Mouse (Mus musculus): ENCODE data around the gene Poln. TPM values are rescaled to one million over a fixed set of nuclear protein-coding genes. Genes with fewer than 3 reads are reported as not detected.

Gene Poln
- polyA plus RNA-seq, 1 experiment from 2014 or later: 0.34 TPM

- Histone ChIP-seq H3K27me3 (peaks cover 69% of the 10 kb centered on the region), H3K4me1 (peaks cover 31% of the 10 kb centered on the region), H3K4me3 (replicated peaks) (peak overlapping the region; percentile 55), H3K9me3 (replicated peaks) (no peaks in the 10 kb centered on the region), H3K4me2 (peak overlapping the region; percentile 100), H3K27ac (no peak overlapping the region), H3K36me3 (no peaks in the 10 kb centered on the region), H3K9ac (peak overlapping the region; percentile 47)
- under 1% methylated on average over 79 of the region's 80 CpGs for WGBS
- ATAC-seq (replicated peaks; ENCODE audit: low FRiP score): peak; percentile 44; the same call in 1 of the 2 replicates
Measured at GRCm38 (mm10) chr5:33997051-33997741, 172.1 kb downstream of the Poln start.

GRCm38 (mm10) chr5:33996694-33997045 is 172.6 kb downstream of the Poln start:
- H3K9ac ChIP-seq: peak overlapping the region; percentile 47
- ATAC-seq (replicated peaks; ENCODE audit: low FRiP score): no peak; the same call in 1 of the 2 replicates
- no peak overlapping the region for H3K27ac ChIP-seq
- H3K4me1 ChIP-seq: peaks cover 31% of the 10 kb centered on the region
- no peaks in the 10 kb centered on the region for H3K36me3 ChIP-seq
- H3K4me3 ChIP-seq (replicated peaks): peak overlapping the region; percentile 55
- WGBS: under 1% methylated on average over 55 of the region's 55 CpGs
- H3K27me3 ChIP-seq: peaks cover 69% of the 10 kb centered on the region
- no peaks in the 10 kb centered on the region for H3K9me3 ChIP-seq (replicated peaks)
- H3K4me2 ChIP-seq: peak overlapping the region; percentile 100

- peak within 1 kb of the TSS; percentile 55 for H3K4me3 ChIP-seq (replicated peaks)
- H3K9ac ChIP-seq: peak within 1 kb of the TSS; percentile 47
- ATAC-seq (replicated peaks; ENCODE audit: low FRiP score): peak; percentile 73
- H3K27me3 ChIP-seq: peaks cover 69% of the 10 kb centered on the region
- peak within 1 kb of the TSS; percentile 100 for H3K4me2 ChIP-seq
- H3K4me1 ChIP-seq: peaks cover 31% of the 10 kb centered on the region
- H3K27ac ChIP-seq: no peak within 1 kb of the TSS
- under 1% methylated on average over 90 of the region's 90 CpGs for WGBS
- no peaks in the 10 kb centered on the region for H3K9me3 ChIP-seq (replicated peaks)
- H3K36me3 ChIP-seq: no peaks in the 10 kb centered on the region
Measured at GRCm38 (mm10) chr5:33995843-33996693, 173.2 kb downstream of the Poln start, which contains the start of gene Nat8l. Nat8l (plus strand) TSS chr5:33995984.

GRCm38 (mm10) chr5:33994671-33995625 is 174.3 kb downstream of the Poln start:
- Histone ChIP-seq H3K27ac (no peak overlapping the region), H3K36me3 (no peaks in the 10 kb centered on the region), H3K27me3 (peaks cover 65% of the 10 kb centered on the region), H3K9ac (no peak overlapping the region), H3K4me2 (peak overlapping the region; percentile 100), H3K4me3 (replicated peaks) (peak overlapping the region; percentile 55), H3K4me1 (peaks cover 31% of the 10 kb centered on the region), H3K9me3 (replicated peaks) (no peaks in the 10 kb centered on the region)
- ATAC-seq (replicated peaks; ENCODE audit: low FRiP score): no peak; the same call in 1 of the 2 replicates
- 32% methylated on average over 28 of the region's 28 CpGs for WGBS

DNA sequence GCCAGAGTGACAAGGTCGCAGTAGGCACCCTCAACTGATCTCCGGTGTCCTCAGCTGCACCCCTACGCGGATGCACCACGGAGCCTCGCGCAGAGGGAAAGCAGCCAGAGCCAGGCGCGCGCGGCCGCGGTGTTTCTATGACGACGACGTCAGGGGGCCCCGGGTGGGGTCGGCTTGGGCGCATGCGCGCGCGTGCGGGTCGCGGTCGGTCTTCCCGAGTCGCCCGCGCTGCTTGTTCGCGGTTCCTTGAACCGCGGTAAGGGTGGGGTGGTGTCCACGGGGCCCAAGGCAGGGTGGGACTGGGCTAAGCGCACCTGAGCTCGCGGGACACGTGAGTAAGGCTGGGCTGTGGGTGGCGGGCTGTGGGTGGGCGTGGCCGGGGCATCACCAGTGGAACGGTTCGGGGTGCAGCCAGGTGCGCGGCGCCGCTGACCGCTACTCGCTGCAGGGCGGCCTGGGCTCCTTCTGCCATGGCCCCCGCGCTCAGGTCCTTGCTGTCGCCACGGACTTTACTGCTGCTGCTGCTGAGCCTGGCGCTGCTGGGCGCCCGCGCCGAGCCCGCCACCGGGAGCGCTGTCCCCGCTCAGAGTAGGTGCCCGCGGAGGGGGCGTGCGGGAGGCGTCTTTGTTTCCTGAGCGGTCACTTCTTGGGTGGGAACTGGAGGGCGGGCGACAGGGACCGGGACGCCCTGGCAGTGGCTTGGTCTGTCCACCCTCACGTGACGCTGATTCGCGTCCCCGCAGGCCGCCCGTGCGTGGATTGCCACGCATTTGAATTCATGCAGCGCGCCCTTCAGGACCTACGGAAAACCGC is 185.7 kb downstream of the Poln start, which contains the start of gene Gm1673:
Gm1673 (plus strand) TSS at position 125 of the 813 bp plus-strand sequence.
- Histone ChIP-seq H3K4me3 (replicated peaks) (peak within 1 kb of the TSS; percentile 90), H3K4me2 (peak within 1 kb of the TSS; percentile 93), H3K36me3 (no peaks in the 10 kb centered on the region), H3K9me3 (replicated peaks) (no peaks in the 10 kb centered on the region), H3K4me1 (peaks cover 25% of the 10 kb centered on the region), H3K27ac (peak within 1 kb of the TSS; percentile 75), H3K27me3 (no peaks in the 10 kb centered on the region), H3K9ac (peak within 1 kb of the TSS; percentile 70)
- WGBS: 1% methylated on average over 88 of the region's 88 CpGs
- ATAC-seq (replicated peaks; ENCODE audit: low FRiP score): peak; percentile 90

GRCm38 (mm10) chr5:33982731-33983259 is 186.5 kb downstream of the Poln start:
- H3K4me2 ChIP-seq: peak overlapping the region; percentile 93
- no peaks in the 10 kb centered on the region for H3K36me3 ChIP-seq
- H3K27ac ChIP-seq: peak overlapping the region; percentile 75
- peak overlapping the region; percentile 90 for H3K4me3 ChIP-seq (replicated peaks)
- H3K9ac ChIP-seq: peak overlapping the region; percentile 70
- ATAC-seq (replicated peaks; ENCODE audit: low FRiP score): peak; percentile 52
- WGBS: 3% methylated on average over 26 of the region's 26 CpGs
- H3K27me3 ChIP-seq: no peaks in the 10 kb centered on the region
- H3K4me1 ChIP-seq: peaks cover 25% of the 10 kb centered on the region
- H3K9me3 ChIP-seq (replicated peaks): no peaks in the 10 kb centered on the region

DNA sequence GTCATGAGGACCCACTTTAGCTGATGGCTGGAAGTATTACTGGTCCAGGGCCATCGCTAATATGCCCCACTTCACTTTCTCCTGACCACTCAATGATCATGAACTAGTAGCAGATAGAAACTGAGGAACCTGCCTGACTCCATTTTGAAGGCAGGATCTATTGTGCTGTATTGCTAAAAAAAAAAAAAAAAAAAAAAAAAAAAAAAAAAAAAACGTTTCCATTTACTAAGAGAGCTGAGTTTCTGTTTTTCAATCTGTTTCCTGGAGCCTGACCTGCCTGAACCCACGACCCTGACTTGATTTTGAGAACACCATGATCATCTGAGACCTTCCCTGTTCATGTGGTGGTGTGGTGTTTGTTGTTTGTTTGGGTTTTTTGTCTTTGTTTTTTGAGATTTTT is 193.0 kb downstream of the Poln start:
- Histone ChIP-seq H3K36me3 (no peaks in the 10 kb centered on the region), H3K27ac (no peak overlapping the region), H3K4me1 (no peaks in the 10 kb centered on the region), H3K27me3 (0 out of 2 replicates have a peak, but pooled peaks cover 3% of the 10 kb centered on the region), H3K4me2 (no peak overlapping the region), H3K4me3 (replicated peaks) (no peak overlapping the region), H3K9ac (no peak overlapping the region), H3K9me3 (replicated peaks) (no peaks in the 10 kb centered on the region)
- ATAC-seq (replicated peaks; ENCODE audit: low FRiP score): no peak
- WGBS: 42% methylated on average over 3 of the region's 3 CpGs

GRCm38 (mm10) chr5:33974736-33975135 is 194.5 kb downstream of the Poln start:
- no peaks in the 10 kb centered on the region for H3K4me1 ChIP-seq
- H3K27ac ChIP-seq: no peak overlapping the region
- no peaks in the 10 kb centered on the region for H3K9me3 ChIP-seq (replicated peaks)
- H3K4me2 ChIP-seq: no peak overlapping the region
- no peak overlapping the region for H3K9ac ChIP-seq
- no peaks in the 10 kb centered on the region for H3K36me3 ChIP-seq
- 63% methylated on average over 2 of the region's 2 CpGs for WGBS
- no peak overlapping the region for H3K4me3 ChIP-seq (replicated peaks)
- no peak for ATAC-seq (replicated peaks; ENCODE audit: low FRiP score)
- 0 out of 2 replicates have a peak, but pooled peaks cover 3% of the 10 kb centered on the region for H3K27me3 ChIP-seq

GRCm38 (mm10) chr5:33959382-33959781 is 209.9 kb downstream of the Poln start:
- Histone ChIP-seq H3K27ac (no peak overlapping the region), H3K27me3 (no peaks in the 10 kb centered on the region), H3K4me2 (no peak overlapping the region), H3K36me3 (no peaks in the 10 kb centered on the region), H3K4me1 (no peaks in the 10 kb centered on the region), H3K9ac (no peak overlapping the region), H3K9me3 (replicated peaks) (no peaks in the 10 kb centered on the region; the same call in 1 of the 2 replicates), H3K4me3 (replicated peaks) (no peak overlapping the region)
- ATAC-seq (replicated peaks; ENCODE audit: low FRiP score): no peak
- 73% methylated on average over 4 of the region's 4 CpGs for WGBS

All from kidney, embryonic 15.5 days (tissue).